Mouse (Mus musculus) kidney, adult 9 months (tissue): ENCODE measurements around the gene Cct3.
"Not testable (repeated sequence)": the region's sequence is repeated elsewhere in the genome, so short reads cannot be mapped to it uniquely, and the experiment has no call there.

Experiments
- DNase-seq: peaks from one replicate; pipeline ENCODE4 v3.0.0; 2022

Cct3 gene

GRCm38 (mm10) chr3:88295272-88295671, 1.6 kb upstream of the Cct3 start:
- not testable (repeated sequence) for DNase-seq

- no peak for DNase-seq
Observed at GRCm38 (mm10) chr3:88296110-88296560, 781 bp upstream of the Cct3 start.

GRCm38 (mm10) chr3:88297321-88297851, 470 bp downstream of the Cct3 start:
- DNase-seq: peak; percentile 9

- no peak for DNase-seq
Observed at GRCm38 (mm10) chr3:88299172-88299571, 2.3 kb downstream of the Cct3 start.

GRCm38 (mm10) chr3:88324951-88325405, 28.1 kb downstream of the Cct3 start, which contains the start of gene Glmp:
Gene Glmp, plus strand, starts transcription at chr3:88325023.
- DNase-seq: peak; percentile 81

GRCm38 (mm10) chr3:88328956-88329355, 32.0 kb downstream of the Cct3 start:
- no peak for DNase-seq

- DNase-seq: peak; percentile 66
Observed at GRCm38 (mm10) chr3:88331282-88331681, 34.4 kb downstream of the Cct3 start.

GRCm38 (mm10) chr3:88334029-88334658, 37.2 kb downstream of the Cct3 start:
- peak; percentile 59 for DNase-seq

GRCm38 (mm10) chr3:88334902-88335435, 38.1 kb downstream of the Cct3 start:
- no peak for DNase-seq

- peak; percentile 48 for DNase-seq
Observed at GRCm38 (mm10) chr3:88335436-88336053, 38.6 kb downstream of the Cct3 start.

- peak; percentile 97 for DNase-seq
Observed at GRCm38 (mm10) chr3:88336058-88337013, 39.4 kb downstream of the Cct3 start, which contains the start of the genes Tmem79 and Smg5. Gene Tmem79, minus strand, starts transcription at chr3:88336148. Gene Smg5, plus strand, starts transcription at chr3:88336260.

- DNase-seq: peak; percentile 21
Observed at GRCm38 (mm10) chr3:88337367-88338020, 40.6 kb downstream of the Cct3 start.

GRCm38 (mm10) chr3:88338316-88338715, 41.4 kb downstream of the Cct3 start:
- DNase-seq: no peak

GRCm38 (mm10) chr3:88339006-88339405, 42.1 kb downstream of the Cct3 start:
- no peak for DNase-seq

- no peak for DNase-seq
Observed at GRCm38 (mm10) chr3:88350732-88351131, 53.8 kb downstream of the Cct3 start.

GRCm38 (mm10) chr3:88352907-88353306, 56.0 kb downstream of the Cct3 start:
- no peak for DNase-seq

GRCm38 (mm10) chr3:88354396-88355165, 57.7 kb downstream of the Cct3 start:
- peak; percentile 54 for DNase-seq

GRCm38 (mm10) chr3:88359584-88359983, 62.7 kb downstream of the Cct3 start:
- no peak for DNase-seq

GRCm38 (mm10) chr3:88359989-88360388, 63.1 kb downstream of the Cct3 start:
- no peak for DNase-seq

GRCm38 (mm10) chr3:88361096-88361495, 64.2 kb downstream of the Cct3 start:
- DNase-seq: no peak
